Mouse (Mus musculus): Measurements from ENCODE around the gene Nudcd3. TPM values are rescaled to one million over a fixed set of nuclear protein-coding genes. Genes with fewer than 3 reads are reported as not detected.

Gene Nudcd3
- total RNA-seq, 1 experiment, result 59.3 TPM

DNA sequence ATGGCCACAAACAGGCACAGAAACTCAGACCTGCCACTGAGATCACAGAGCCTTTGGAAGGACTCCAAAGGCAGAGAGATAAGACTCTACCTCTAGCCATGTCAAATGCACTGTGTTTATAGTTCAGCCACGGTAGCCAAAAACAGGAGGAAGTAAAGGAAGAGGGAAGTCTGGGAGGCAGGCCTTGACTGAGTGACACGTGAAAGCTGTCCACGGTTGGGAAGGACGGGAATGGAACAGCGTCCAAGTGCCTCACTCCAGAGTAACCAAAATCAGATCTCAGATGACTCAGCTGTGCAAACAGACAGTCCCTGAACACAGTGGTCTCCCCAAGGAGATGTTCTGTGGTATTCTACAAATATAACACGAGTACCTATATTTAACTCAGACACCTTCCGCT lies 25.5 kb downstream of the Nudcd3 start:
- Histone ChIP-seq H3K4me1 (ENCODE audit: control insufficient read depth in 2 of 2, insufficient read depth in 2 of 2, low read length in 2 of 2, poor library complexity in 1 of 2) (peaks cover 8 to 9% of the 10 kb centered on the region in 2 experiments), H3K9ac (ENCODE audit: insufficient read depth, low read depth, low read length, poor library complexity, severe bottlenecking) (no peak overlapping the region), H3K27ac (ENCODE audit: insufficient read depth, low read depth, low read length, poor library complexity, severe bottlenecking) (no peak overlapping the region), H3K4me3 (ENCODE audit: insufficient read depth in 1 of 2, low read depth in 1 of 2, low read length in 2 of 2, poor library complexity in 1 of 2, severe bottlenecking in 1 of 2) (no peak overlapping the region), H3K36me3 (ENCODE audit: control insufficient read depth, insufficient read depth, low read length, poor library complexity, severe bottlenecking) (no peaks in the 10 kb centered on the region), H3K9me3 (ENCODE audit: control insufficient read depth, insufficient read depth, low read depth, low read length) (no peaks in the 10 kb centered on the region)
- in situ Hi-C loops (cut with MboI; ENCODE audit: low sequenced_read_pairs in 2 of 2, unreplicated experiment in 2 of 2), result no loop called here
- DNase-seq (ENCODE audit: low read depth, low spot score), result no peak
- TF ChIP-seq MAFK (IDR thresholded peaks at IDR 0.05; ENCODE audit: insufficient read depth, low read depth, low read length) (no peak), ZNF384 (IDR thresholded peaks at IDR 0.05; ENCODE audit: low read depth, low read length) (no peak), HCFC1 (IDR thresholded peaks at IDR 0.05; ENCODE audit: borderline replicate concordance, insufficient read depth, low read length) (no peak), CHD2 (IDR thresholded peaks at IDR 0.05; ENCODE audit: low read depth, low read length) (no peak), ZC3H11A (IDR thresholded peaks at IDR 0.05; ENCODE audit: borderline replicate concordance, low read depth, low read length) (no peak)

DNA sequence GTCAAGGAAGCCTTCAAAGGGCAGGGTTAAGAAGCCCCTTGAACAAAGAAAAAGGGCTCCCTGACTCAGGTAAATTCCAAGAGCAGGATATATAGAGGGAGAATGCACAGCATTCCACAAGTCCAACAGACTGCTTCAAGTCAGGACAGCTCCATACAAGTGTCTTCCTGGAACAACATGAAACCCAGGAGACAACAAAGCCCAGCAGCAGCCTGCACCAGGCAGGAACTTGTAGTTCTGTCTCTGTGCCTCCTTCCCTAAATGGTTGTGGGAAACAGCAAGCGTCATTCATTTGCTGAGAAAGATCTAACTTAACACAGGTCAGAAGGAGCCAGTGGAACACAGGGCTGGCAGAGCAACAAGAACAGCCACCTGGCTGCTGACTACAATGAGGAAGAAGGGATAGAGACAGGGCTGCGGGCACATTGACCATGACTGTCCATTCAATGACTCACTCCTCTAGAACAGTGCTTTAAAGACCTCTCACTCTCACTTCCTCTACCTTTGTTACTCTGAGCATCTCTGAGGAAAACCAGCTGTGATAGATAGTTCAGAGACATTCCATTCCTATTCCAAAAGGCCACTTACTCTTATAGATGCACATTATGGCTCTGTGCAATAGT lies 31.1 kb downstream of the Nudcd3 start:
- in situ Hi-C loops (cut with MboI; ENCODE audit: low sequenced_read_pairs in 2 of 2, unreplicated experiment in 2 of 2), result no loop called here
- no peak for DNase-seq (ENCODE audit: low read depth, low spot score)
- Histone ChIP-seq H3K4me1 (ENCODE audit: control insufficient read depth in 2 of 2, insufficient read depth in 2 of 2, low read length in 2 of 2, poor library complexity in 1 of 2) (peaks cover 2 to 6% of the 10 kb centered on the region in 2 experiments; a peak in 1 of 4 replicates), H3K36me3 (ENCODE audit: control insufficient read depth, insufficient read depth, low read length, poor library complexity, severe bottlenecking) (no peaks in the 10 kb centered on the region), H3K9ac (ENCODE audit: insufficient read depth, low read depth, low read length, poor library complexity, severe bottlenecking) (no peak overlapping the region), H3K27ac (ENCODE audit: insufficient read depth, low read depth, low read length, poor library complexity, severe bottlenecking) (no peak overlapping the region), H3K9me3 (ENCODE audit: control insufficient read depth, insufficient read depth, low read depth, low read length) (no peaks in the 10 kb centered on the region), H3K4me3 (ENCODE audit: insufficient read depth in 1 of 2, low read depth in 1 of 2, low read length in 2 of 2, poor library complexity in 1 of 2, severe bottlenecking in 1 of 2) (no peak overlapping the region)
- TF ChIP-seq HCFC1 (IDR thresholded peaks at IDR 0.05; ENCODE audit: borderline replicate concordance, insufficient read depth, low read length) (no peak), ZNF384 (IDR thresholded peaks at IDR 0.05; ENCODE audit: low read depth, low read length) (no peak), MAFK (IDR thresholded peaks at IDR 0.05; ENCODE audit: insufficient read depth, low read depth, low read length) (no peak), ZC3H11A (IDR thresholded peaks at IDR 0.05; ENCODE audit: borderline replicate concordance, low read depth, low read length) (no peak), CHD2 (IDR thresholded peaks at IDR 0.05; ENCODE audit: low read depth, low read length) (no peak)

- no peak overlapping the region for H3K4me3 ChIP-seq (ENCODE audit: insufficient read depth in 1 of 2, low read depth in 1 of 2, low read length in 2 of 2, poor library complexity in 1 of 2, severe bottlenecking in 1 of 2)
- no peaks in the 10 kb centered on the region for H3K36me3 ChIP-seq (ENCODE audit: control insufficient read depth, insufficient read depth, low read length, poor library complexity, severe bottlenecking)
- in situ Hi-C loops (cut with MboI; ENCODE audit: low sequenced_read_pairs in 2 of 2, unreplicated experiment in 2 of 2), result no loop called here
- DNase-seq (ENCODE audit: low read depth, low spot score), result no peak
- H3K27ac ChIP-seq (ENCODE audit: insufficient read depth, low read depth, low read length, poor library complexity, severe bottlenecking), result no peak overlapping the region
- no peak overlapping the region for H3K9ac ChIP-seq (ENCODE audit: insufficient read depth, low read depth, low read length, poor library complexity, severe bottlenecking)
- H3K9me3 ChIP-seq (ENCODE audit: control insufficient read depth, insufficient read depth, low read depth, low read length), result no peaks in the 10 kb centered on the region
- TF ChIP-seq ZC3H11A (IDR thresholded peaks at IDR 0.05; ENCODE audit: borderline replicate concordance, low read depth, low read length), result no peak
- TF ChIP-seq ZNF384 (IDR thresholded peaks at IDR 0.05; ENCODE audit: low read depth, low read length), result no peak
- no peak for TF ChIP-seq HCFC1 (IDR thresholded peaks at IDR 0.05; ENCODE audit: borderline replicate concordance, insufficient read depth, low read length)
- TF ChIP-seq CHD2 (IDR thresholded peaks at IDR 0.05; ENCODE audit: low read depth, low read length), result no peak
- no peak for TF ChIP-seq MAFK (IDR thresholded peaks at IDR 0.05; ENCODE audit: insufficient read depth, low read depth, low read length)
- H3K4me1 ChIP-seq (ENCODE audit: control insufficient read depth in 2 of 2, insufficient read depth in 2 of 2, low read length in 2 of 2, poor library complexity in 1 of 2), result peaks cover 10 to 11% of the 10 kb centered on the region in 2 experiments; a peak in 2 of 4 replicates
These were observed 33.9 kb downstream of the Nudcd3 start for GRCm38 (mm10) chr11:6166351-6166750.

DNA sequence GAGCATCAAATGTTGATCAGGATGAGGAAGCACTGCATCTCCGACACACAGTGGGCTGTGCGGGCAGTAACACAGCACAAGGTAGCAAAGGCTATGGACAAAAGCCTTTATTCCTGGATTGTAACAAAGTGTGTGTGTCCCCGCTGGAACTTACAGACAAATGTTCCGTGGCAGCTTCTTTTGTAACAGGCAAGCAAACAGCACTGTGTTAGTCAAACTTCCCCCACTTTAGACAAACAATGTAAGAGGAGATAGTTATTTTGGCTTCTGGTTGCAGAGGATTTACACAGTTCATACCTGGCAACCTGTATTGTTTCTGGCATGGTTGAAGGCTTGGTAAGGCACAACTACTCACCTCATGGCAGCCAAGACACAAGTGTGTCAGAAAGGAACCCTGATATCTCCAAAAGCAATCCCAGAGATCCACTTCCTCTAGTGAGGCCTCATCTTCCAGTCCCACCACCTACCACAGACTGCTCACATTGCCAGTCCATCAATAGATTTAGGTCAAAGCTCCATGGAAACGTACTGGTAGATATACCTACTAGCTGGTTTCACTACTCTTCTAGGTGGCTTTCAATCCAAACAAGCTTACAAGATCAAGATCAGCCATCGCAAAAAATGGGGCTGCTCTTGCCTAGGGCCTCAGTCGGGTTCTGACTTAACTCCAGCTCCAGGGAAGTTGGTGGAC lies 34.7 kb downstream of the Nudcd3 start:
- no peak for TF ChIP-seq ZC3H11A (IDR thresholded peaks at IDR 0.05; ENCODE audit: borderline replicate concordance, low read depth, low read length)
- TF ChIP-seq MAFK (IDR thresholded peaks at IDR 0.05; ENCODE audit: insufficient read depth, low read depth, low read length), result no peak
- no peak for TF ChIP-seq CHD2 (IDR thresholded peaks at IDR 0.05; ENCODE audit: low read depth, low read length)
- TF ChIP-seq HCFC1 (IDR thresholded peaks at IDR 0.05; ENCODE audit: borderline replicate concordance, insufficient read depth, low read length), result no peak
- TF ChIP-seq ZNF384 (IDR thresholded peaks at IDR 0.05; ENCODE audit: low read depth, low read length), result no peak
- in situ Hi-C loops (cut with MboI; ENCODE audit: low sequenced_read_pairs in 2 of 2, unreplicated experiment in 2 of 2), result no loop called here
- DNase-seq (ENCODE audit: low read depth, low spot score), result no peak
- Histone ChIP-seq H3K36me3 (ENCODE audit: control insufficient read depth, insufficient read depth, low read length, poor library complexity, severe bottlenecking) (no peaks in the 10 kb centered on the region), H3K27ac (ENCODE audit: insufficient read depth, low read depth, low read length, poor library complexity, severe bottlenecking) (no peak overlapping the region), H3K9ac (ENCODE audit: insufficient read depth, low read depth, low read length, poor library complexity, severe bottlenecking) (no peak overlapping the region), H3K4me1 (ENCODE audit: control insufficient read depth in 2 of 2, insufficient read depth in 2 of 2, low read length in 2 of 2, poor library complexity in 1 of 2) (peaks cover 11 to 16% of the 10 kb centered on the region in 2 experiments; a peak in 3 of 4 replicates), H3K4me3 (ENCODE audit: insufficient read depth in 1 of 2, low read depth in 1 of 2, low read length in 2 of 2, poor library complexity in 1 of 2, severe bottlenecking in 1 of 2) (no peak overlapping the region), H3K9me3 (ENCODE audit: control insufficient read depth, insufficient read depth, low read depth, low read length) (no peaks in the 10 kb centered on the region)
